Comparison of ENCODE assay signal across 19 mouse cellular contexts in the genomic region with DNA sequence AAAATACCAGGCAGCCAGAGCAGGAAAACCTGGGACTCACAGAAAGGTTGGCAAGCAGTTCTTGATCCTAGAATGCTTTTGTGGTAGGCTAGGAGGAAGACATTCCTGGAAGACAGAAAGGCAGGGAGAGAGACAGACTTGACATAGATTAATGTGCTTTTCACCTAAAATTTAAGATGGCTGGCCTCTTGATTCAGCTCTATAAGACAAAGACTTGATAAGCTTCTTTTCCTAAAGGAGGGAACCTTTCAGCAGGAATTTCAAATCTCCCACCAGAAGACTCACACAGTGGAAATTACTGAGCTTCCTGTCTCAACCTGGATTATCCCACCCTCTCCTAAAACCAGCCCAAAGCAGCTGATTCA.
DNase-seq lines count a peak whose midpoint lies in the region; ATAC-seq and TF ChIP-seq lines count a peak whose summit lies in the region.
"Had no signal": no experiment of that assay in that cellular context is flagged by ENCODE, and none has a peak within 500 bp of the region (broad histone marks: within the 10 kb centered on the region; RNA-seq: fewer than 3 reads in every experiment).

No protein-coding gene starts in this region.

- no peaks in the 10 kb centered on the region for H3K27me3 ChIP-seq in kidney, postnatal 0 days (ENCODE audit: insufficient read depth, low read length)
- no peaks in the 10 kb centered on the region for H3K27me3 ChIP-seq in hindbrain, embryonic 13.5 days
- no peaks in the 10 kb centered on the region for H3K27me3 ChIP-seq in midbrain, embryonic 14.5 days (ENCODE audit: control insufficient read depth, insufficient read depth, low read length)
- H3K27me3 ChIP-seq in neural tube, embryonic 15.5 days (replicated peaks), result no peaks in the 10 kb centered on the region
- H3K27me3 ChIP-seq: forebrain, embryonic 13.5 days; heart, embryonic 13.5 days; liver, embryonic 12.5 days had no signal

- no peak overlapping the region for H3K4me2 ChIP-seq in kidney, postnatal 0 days (ENCODE audit: low read length)
- no peak overlapping the region for H3K4me2 ChIP-seq in hindbrain, embryonic 13.5 days
- no peak overlapping the region for H3K4me2 ChIP-seq in midbrain, embryonic 14.5 days (ENCODE audit: low read length)
- H3K4me2 ChIP-seq in neural tube, embryonic 15.5 days, result no peak overlapping the region
- H3K4me2 ChIP-seq: forebrain, embryonic 13.5 days; heart, embryonic 13.5 days; limb, embryonic 12.5 days; liver, embryonic 12.5 days; lung, embryonic 14.5 days had no signal

- H3K9ac ChIP-seq in kidney, postnatal 0 days (ENCODE audit: low read depth, low read length), result no peak overlapping the region
- no peak overlapping the region for H3K9ac ChIP-seq in hindbrain, embryonic 13.5 days
- no peak overlapping the region for H3K9ac ChIP-seq in midbrain, embryonic 14.5 days (replicated peaks; ENCODE audit: low read length)
- H3K9ac ChIP-seq in neural tube, embryonic 15.5 days (replicated peaks), result no peak overlapping the region
- H3K9ac ChIP-seq: forebrain, embryonic 13.5 days; heart, embryonic 13.5 days; limb, embryonic 12.5 days; liver, embryonic 12.5 days; lung, embryonic 14.5 days had no signal

- H3K9me3 ChIP-seq in kidney, postnatal 0 days (replicated peaks; ENCODE audit: low read length), result no peaks in the 10 kb centered on the region
- no peaks in the 10 kb centered on the region for H3K9me3 ChIP-seq in hindbrain, embryonic 13.5 days
- H3K9me3 ChIP-seq in midbrain, embryonic 14.5 days (ENCODE audit: control insufficient read depth, low read length), result no peaks in the 10 kb centered on the region
- no peaks in the 10 kb centered on the region for H3K9me3 ChIP-seq in neural tube, embryonic 15.5 days (replicated peaks)
- H3K9me3 ChIP-seq: forebrain, embryonic 13.5 days; heart, embryonic 13.5 days; limb, embryonic 12.5 days; liver, embryonic 12.5 days had no signal

- H3K4me3 ChIP-seq in kidney, postnatal 0 days (replicated peaks; ENCODE audit: low read depth, low read length), result no peak overlapping the region
- H3K4me3 ChIP-seq in hindbrain, embryonic 13.5 days, result no peak overlapping the region
- H3K4me3 ChIP-seq in midbrain, embryonic 14.5 days (replicated peaks; ENCODE audit: low read depth, low read length), result no peak overlapping the region
- no peak overlapping the region for H3K4me3 ChIP-seq in neural tube, embryonic 15.5 days (replicated peaks)
- H3K4me3 ChIP-seq: forebrain, embryonic 13.5 days; heart, embryonic 13.5 days; limb, embryonic 12.5 days; liver, embryonic 12.5 days had no signal

- H3K36me3 ChIP-seq in kidney, postnatal 0 days (ENCODE audit: insufficient read depth, low read length), result no peaks in the 10 kb centered on the region
- H3K36me3 ChIP-seq in hindbrain, embryonic 13.5 days, result no peaks in the 10 kb centered on the region
- no peaks in the 10 kb centered on the region for H3K36me3 ChIP-seq in midbrain, embryonic 14.5 days (ENCODE audit: control insufficient read depth, insufficient read depth, low read length)
- H3K36me3 ChIP-seq in neural tube, embryonic 15.5 days, result no peaks in the 10 kb centered on the region
- H3K36me3 ChIP-seq: heart, embryonic 13.5 days; limb, embryonic 12.5 days; liver, embryonic 12.5 days had no signal

- peaks cover 4% of the 10 kb centered on the region; the same call in 1 of the 2 replicates for H3K4me1 ChIP-seq in kidney, postnatal 0 days (replicated peaks; ENCODE audit: insufficient read depth, low read length)
- peaks cover 10% of the 10 kb centered on the region for H3K4me1 ChIP-seq in hindbrain, embryonic 13.5 days (replicated peaks)
- no peaks in the 10 kb centered on the region for H3K4me1 ChIP-seq in midbrain, embryonic 14.5 days (ENCODE audit: control insufficient read depth, insufficient read depth, low read length)
- 0 out of 2 replicates have a peak, but pooled peaks cover 2% of the 10 kb centered on the region for H3K4me1 ChIP-seq in neural tube, embryonic 15.5 days
- H3K4me1 ChIP-seq: forebrain, embryonic 13.5 days; liver, embryonic 12.5 days had no signal

- DNase-seq in kidney, postnatal 0 days (ENCODE audit: low spot score), result no peak
- no peak for DNase-seq in kidney, postnatal 36 days
- no peak for DNase-seq in midbrain, embryonic 14.5 days
- DNase-seq in layer of hippocampus, adult 9-10 months (ENCODE audit: low spot score), result no peak
- no peak for DNase-seq in cerebellum, postnatal 4 days (ENCODE audit: low spot score in 2 of 2)
- DNase-seq: cerebellum, adult 18-20 months; cerebellum, postnatal 25 days; gastrocnemius, postnatal 14 days; layer of hippocampus, adult 9-11 months; right cerebral cortex, postnatal 25 days; thymus, postnatal 4 days had no signal

- no peak for TF ChIP-seq CTCF in kidney, postnatal 0 days (IDR thresholded peaks at IDR 0.05; ENCODE audit: low read depth)

- 0 out of 2 replicates have a peak, but pooled peaks have one; percentile 13 for ATAC-seq in kidney, postnatal 0 days (replicated peaks; ENCODE audit: low FRiP score, low read depth)
- ATAC-seq in hindbrain, embryonic 13.5 days (ENCODE audit: low FRiP score), result no peak
- ATAC-seq in midbrain, embryonic 14.5 days (ENCODE audit: low FRiP score, low TSS enrichment), result no peak
- ATAC-seq in neural tube, embryonic 15.5 days (ENCODE audit: low FRiP score), result no peak
- ATAC-seq: forebrain, embryonic 13.5 days; inflammation-experienced regulatory T-cells, adult 6 months; liver, embryonic 12.5 days had no signal

- H3K27ac ChIP-seq in kidney, postnatal 0 days, result peak overlapping the region; percentile 31; the same call in 1 of the 2 replicates
- peak overlapping the region; percentile 67; the same call in 1 of the 2 replicates for H3K27ac ChIP-seq in hindbrain, embryonic 13.5 days
- H3K27ac ChIP-seq in midbrain, embryonic 14.5 days (replicated peaks; ENCODE audit: low read depth, low read length), result 0 out of 2 replicates have a peak overlapping the region, but pooled peaks have one; percentile 22
- H3K27ac ChIP-seq in neural tube, embryonic 15.5 days (replicated peaks), result 0 out of 2 replicates have a peak overlapping the region, but pooled peaks have one; percentile 28
- H3K27ac ChIP-seq: forebrain, embryonic 13.5 days; heart, embryonic 13.5 days; limb, embryonic 12.5 days; liver, embryonic 12.5 days had no signal
